ENCODE assay signal across 7 mouse cellular contexts in the genomic region with DNA sequence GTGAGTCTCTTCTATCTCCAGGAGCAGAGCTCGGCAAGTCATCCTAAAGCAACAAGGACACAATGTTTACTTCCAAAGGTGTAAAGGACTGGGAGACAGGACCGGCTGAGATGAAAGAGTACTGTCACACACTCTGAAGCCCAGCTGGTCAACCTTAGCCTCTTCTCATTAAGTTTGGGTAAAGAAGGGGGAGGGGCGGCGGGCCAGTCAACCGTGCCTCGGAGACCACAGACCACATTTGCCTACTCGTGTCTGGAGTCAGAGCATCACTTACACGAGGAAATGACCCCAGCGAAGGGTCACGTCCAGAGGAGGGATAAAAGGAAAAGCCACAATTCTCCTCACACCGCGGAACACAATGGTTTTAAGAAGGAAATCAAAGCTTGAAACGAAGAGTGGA. TPM values are rescaled to one million over a fixed set of nuclear protein-coding genes. Genes with fewer than 3 reads are reported as not detected.
DNase-seq lines count a peak whose midpoint lies in the region; ATAC-seq lines count a peak whose summit lies in the region.

No protein-coding gene starts in this region.

- H3K27ac ChIP-seq in forebrain, embryonic 10.5 days: peak overlapping the region; percentile 92
- no peak overlapping the region for H3K27ac ChIP-seq in liver, embryonic 11.5 days (ENCODE audit: low read depth, low read length)

- no peak for ATAC-seq in megakaryocyte, adult 5-6 weeks (ENCODE audit: poor library complexity, severe bottlenecking)
- no peak for ATAC-seq in liver, embryonic 11.5 days (replicated peaks; ENCODE audit: low FRiP score)
- no peak for ATAC-seq in monocyte, adult 5-6 weeks (replicated peaks; ENCODE audit: insufficient number of reproducible peaks, low FRiP score, low TSS enrichment, poor library complexity, severe bottlenecking)

- peak overlapping the region; percentile 84 for H3K9ac ChIP-seq in liver, embryonic 11.5 days (ENCODE audit: low read depth, low read length)

- peaks cover 84% of the 10 kb centered on the region for H3K27me3 ChIP-seq in megakaryocyte, embryonic 14.5 days (replicated peaks)
- peaks cover 29% of the 10 kb centered on the region for H3K27me3 ChIP-seq in forebrain, embryonic 10.5 days (ENCODE audit: poor library complexity, severe bottlenecking)
- H3K27me3 ChIP-seq in liver, embryonic 11.5 days (replicated peaks; ENCODE audit: control insufficient read depth, insufficient read depth, low read length): no peaks in the 10 kb centered on the region

- H3K4me2 ChIP-seq in liver, embryonic 11.5 days: peak overlapping the region; percentile 97

- no peaks in the 10 kb centered on the region for H3K36me3 ChIP-seq in megakaryocyte, embryonic 14.5 days (replicated peaks; ENCODE audit: low read length)
- peaks cover 11% of the 10 kb centered on the region for H3K36me3 ChIP-seq in forebrain, embryonic 10.5 days (replicated peaks)
- H3K36me3 ChIP-seq in liver, embryonic 11.5 days (ENCODE audit: control insufficient read depth, insufficient read depth, low read length): no peaks in the 10 kb centered on the region

- under 1% methylated on average over 13 of the region's 13 CpGs for WGBS in forebrain, embryonic 10.5 days
- WGBS in liver, embryonic 11.5 days: 4% methylated on average over 13 of the region's 13 CpGs

- H3K4me3 ChIP-seq in megakaryocyte, embryonic 14.5 days (replicated peaks): peak overlapping the region; percentile 91
- peak overlapping the region; percentile 81 for H3K4me3 ChIP-seq in forebrain, embryonic 10.5 days
- peak overlapping the region; percentile 78 for H3K4me3 ChIP-seq in liver, embryonic 11.5 days (ENCODE audit: low read depth, low read length)

- DNase-seq in forebrain, embryonic 10.5 days (ENCODE audit: extremely low spot score, low spot score): peak; percentile 50
- DNase-seq in liver, embryonic 11.5 days (ENCODE audit: low spot score): no peak
- DNase-seq in retina, postnatal 1 day: peak; percentile 54
- DNase-seq in gastrocnemius, postnatal 14 days: no peak

- peaks cover 22% of the 10 kb centered on the region for H3K9me3 ChIP-seq in megakaryocyte, embryonic 14.5 days
- H3K9me3 ChIP-seq in forebrain, embryonic 10.5 days: peaks cover 6% of the 10 kb centered on the region; the same call in 1 of the 2 replicates
- H3K9me3 ChIP-seq in liver, embryonic 11.5 days (ENCODE audit: control insufficient read depth, low read length): no peaks in the 10 kb centered on the region

- intact Hi-C loops in gastrocnemius, postnatal 14 days (cut with DNase I; ENCODE audit: low total_unique reads): no loop called here

- peaks cover 21% of the 10 kb centered on the region for H3K4me1 ChIP-seq in megakaryocyte, embryonic 14.5 days
- H3K4me1 ChIP-seq in forebrain, embryonic 10.5 days: peaks cover 59% of the 10 kb centered on the region
- H3K4me1 ChIP-seq in liver, embryonic 11.5 days (replicated peaks; ENCODE audit: control insufficient read depth, insufficient read depth, low read length): peaks cover 34% of the 10 kb centered on the region

RNA-seq across cellular contexts. Expression of gene Sh3pxd2a, which starts 1.0 kb away (rescaled TPM):
- 0.21 TPM in 1 of 2 replicates, not detected in the other for polyA plus RNA-seq in megakaryocyte, embryonic 14.5 days (2012; ENCODE audit: insufficient read depth, low replicate concordance)
- total RNA-seq in megakaryocyte, adult 5-6 weeks (2015): 1.4 and 1.8 TPM in 2 replicates
- total RNA-seq in megakaryocyte, adult 5-6 weeks (2017): 1.1 and 1.3 TPM in 2 replicates
- 1.5 and 1.8 TPM in 2 replicates for polyA plus RNA-seq in forebrain, embryonic 10.5 days (2016; fragmentation: Nextera tagmentation; extraction: Ambion mirVana)
- 2.9 and 3.6 TPM in 2 replicates for polyA plus RNA-seq in liver, embryonic 11.5 days (2014; fragmentation: Nextera tagmentation; extraction: Ambion mirVana)
- 10 to 100 TPM; 50.6 to 58.9 TPM for total RNA-seq in gastrocnemius, postnatal 14 days (2021)
- total RNA-seq in monocyte, adult 5-6 weeks (2017): 2.1 to 3.7 TPM (median 2.6 TPM) in 3 replicates

Comparison
In these comparisons a context has a peak if more than half of its experiments do, and no peak if none do; other contexts are left out.
1. DNase-seq: peak in forebrain, embryonic 10.5 days (single experiment) and retina, postnatal 1 day (single experiment); none in liver, embryonic 11.5 days (single experiment) and gastrocnemius, postnatal 14 days (single experiment).
2. RNA of gene Sh3pxd2a, which starts 1.0 kb away (total RNA-seq): 50.6 to 58.9 TPM in gastrocnemius, postnatal 14 days; 2.1 to 3.7 TPM in monocyte, adult 5-6 weeks and 1.1 to 1.8 TPM in megakaryocyte, adult 5-6 weeks; every median in the first group is over 10 times any median in the second.
3. Peak in every context shown above with its lines, with median percentiles within 50 percentile points of each other: H3K4me3 ChIP-seq.